Mouse (Mus musculus): ENCODE data around the gene Pth1r.

Pth1r gene

DNA sequence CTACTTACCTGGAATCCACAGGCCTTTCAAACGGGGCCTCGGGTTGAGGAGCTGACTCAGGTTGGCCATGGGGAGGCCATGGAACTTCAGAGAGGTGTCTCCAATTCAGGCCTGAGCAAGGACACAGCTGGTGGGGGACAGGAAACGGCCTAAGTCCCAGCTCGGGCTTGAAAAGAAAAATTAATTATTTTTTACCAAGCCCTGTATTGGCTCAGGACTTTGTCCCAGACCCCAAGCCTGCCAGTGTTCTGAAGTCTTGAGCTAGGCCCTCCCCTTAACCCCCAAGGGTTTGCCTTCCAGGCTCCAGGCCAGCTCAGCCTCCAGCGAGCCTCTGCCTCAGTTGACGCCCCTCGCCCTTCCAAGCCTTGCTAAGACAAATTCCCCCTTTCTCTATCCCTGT lies at the start of gene Pth1r:
TSS of gene Pth1r (minus strand) at position 185 of the 400 bp plus-strand sequence.
- DNase-seq: peak; percentile 38 to 62

DNA sequence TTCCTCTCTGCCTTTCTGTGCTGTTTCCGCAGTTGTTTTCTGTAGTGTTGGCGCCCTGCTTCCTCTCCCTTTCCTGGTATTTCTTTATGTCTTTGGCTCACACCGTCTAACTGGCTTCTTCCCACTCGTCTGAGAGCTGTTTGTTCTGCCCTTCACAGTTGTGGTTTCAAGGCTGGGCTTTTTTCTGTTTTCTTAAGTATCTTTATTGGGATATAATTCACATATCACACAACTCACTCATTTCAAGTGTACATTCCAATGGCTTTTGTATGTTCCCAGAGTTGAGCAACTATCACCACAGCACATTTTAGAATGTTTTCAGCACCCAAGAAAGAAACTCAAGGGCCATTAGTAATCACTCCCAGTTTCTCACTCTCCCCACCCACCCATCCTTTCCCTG lies 43.5 kb upstream of the Pth1r start:
- DNase-seq: no peak

GRCm38 (mm10) chr9:110788169-110788568 lies 41.2 kb upstream of the Pth1r start:
- no peak for DNase-seq

DNA sequence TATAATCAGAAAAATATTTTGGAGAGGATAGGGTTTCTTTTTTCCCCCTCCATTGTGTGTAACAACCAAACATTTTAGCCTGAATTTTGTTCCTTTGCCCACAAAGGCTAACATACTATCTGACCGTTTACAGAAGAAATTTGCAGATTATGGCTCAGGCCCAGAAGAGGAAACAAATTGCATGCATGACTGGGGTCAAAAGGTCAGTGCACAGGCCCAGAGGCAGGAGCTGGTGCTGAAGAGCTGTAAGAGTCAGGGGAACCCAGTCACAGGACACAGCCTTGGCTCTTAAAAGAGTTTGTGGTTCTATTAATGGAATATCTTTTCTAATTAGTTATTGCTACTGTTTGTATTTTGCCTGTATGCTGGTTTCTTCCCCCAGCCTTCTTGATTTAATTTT lies 36.7 kb upstream of the Pth1r start:
- DNase-seq: no peak

- DNase-seq: peak; percentile 87 to 93
Measured at GRCm38 (mm10) chr9:110781731-110782130, 34.8 kb upstream of the Pth1r start.

DNA sequence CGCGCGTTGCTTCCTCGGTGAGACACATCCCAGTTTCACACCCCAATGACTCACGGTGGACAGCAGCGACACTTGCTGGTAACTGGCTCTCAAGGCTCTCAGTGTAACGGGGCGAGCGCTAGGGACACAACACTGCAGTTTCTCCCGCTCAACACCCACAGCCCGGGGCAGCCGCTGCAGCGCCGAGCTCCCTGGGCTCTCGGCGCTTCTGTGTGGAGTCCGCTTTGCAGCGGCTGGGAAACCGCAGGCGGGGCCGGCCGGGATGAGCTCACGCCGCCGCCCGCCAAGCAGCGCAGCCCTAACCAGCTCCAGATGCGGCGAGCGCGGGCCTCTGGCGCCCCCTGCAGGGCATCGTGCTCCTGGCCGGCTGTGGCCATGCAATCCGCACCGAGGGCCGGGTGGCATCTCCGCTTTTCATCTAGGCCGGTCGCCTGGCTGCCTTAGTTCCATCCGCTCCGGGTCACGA lies 34.3 kb upstream of the Pth1r start:
- peak; percentile 98 for DNase-seq

- DNase-seq: peak; percentile 64 to 74
Measured at GRCm38 (mm10) chr9:110779242-110779913, 32.4 kb upstream of the Pth1r start.

DNA sequence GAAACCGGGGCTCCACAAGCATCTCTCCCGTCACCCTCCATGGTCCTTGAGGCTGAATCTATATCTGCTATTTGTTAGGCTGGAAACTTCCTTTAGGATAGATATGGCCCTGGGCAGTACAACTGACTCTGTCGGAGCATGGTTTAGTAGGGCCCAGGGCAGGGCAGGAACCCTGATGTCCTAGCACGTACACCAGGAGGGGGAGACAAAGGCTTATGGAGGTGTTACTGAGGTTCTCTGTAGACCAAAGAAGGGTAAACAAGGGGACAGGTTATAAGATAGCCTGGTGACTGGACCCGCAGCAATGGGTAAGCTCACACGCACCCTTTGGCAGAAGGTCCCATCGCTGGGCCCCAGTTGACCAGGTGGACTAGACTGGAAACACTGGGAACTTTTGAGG lies 31.6 kb upstream of the Pth1r start:
- no peak for DNase-seq

GRCm38 (mm10) chr9:110778100-110778499 lies 31.2 kb upstream of the Pth1r start:
- no peak for DNase-seq

GRCm38 (mm10) chr9:110775269-110776022 lies 28.5 kb upstream of the Pth1r start:
- peak in 1 of 2 experiments; percentile 37 for DNase-seq

DNA sequence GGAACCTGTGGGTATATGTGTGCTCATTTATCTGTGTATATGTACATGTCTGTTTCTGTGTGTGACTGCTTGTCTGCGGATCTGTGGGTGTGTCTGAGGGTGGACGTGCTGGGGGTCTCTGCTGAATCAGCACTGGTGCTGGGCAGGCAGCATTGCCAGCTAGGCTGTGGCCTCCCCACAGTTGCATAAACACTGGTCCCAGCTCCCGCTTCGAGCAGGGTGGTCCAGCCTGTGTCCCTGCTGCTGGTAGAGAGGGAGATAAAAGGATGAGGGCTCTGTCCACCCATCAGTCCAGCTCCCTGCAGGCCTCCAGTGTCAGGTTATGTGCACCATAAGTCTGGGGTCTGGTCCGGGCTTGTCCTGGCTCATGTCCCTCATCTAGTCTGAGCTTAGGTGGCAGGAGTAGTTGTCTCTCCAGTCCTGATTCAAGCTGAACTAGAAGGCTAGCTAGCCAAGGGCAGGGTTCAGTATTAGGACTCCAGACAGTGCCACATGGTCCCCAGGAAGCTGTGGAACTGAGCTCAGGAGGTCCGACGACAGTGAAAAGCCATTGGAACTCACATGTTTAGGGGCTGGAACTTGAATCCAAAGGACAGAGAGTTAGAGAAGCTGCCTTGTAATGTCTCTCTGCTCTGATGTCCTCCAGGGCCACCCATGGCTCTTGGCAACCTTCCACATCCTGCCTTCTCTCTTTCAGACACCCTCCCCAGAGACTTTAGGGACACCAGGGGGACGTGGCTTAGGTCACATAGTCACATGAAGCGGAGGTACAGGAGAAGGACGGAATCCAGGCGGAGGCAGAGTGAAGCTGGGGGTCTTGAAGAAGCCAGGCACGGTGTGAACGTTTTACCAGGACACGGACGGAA lies 27.7 kb upstream of the Pth1r start:
- DNase-seq: peak; percentile 57 to 59

DNA sequence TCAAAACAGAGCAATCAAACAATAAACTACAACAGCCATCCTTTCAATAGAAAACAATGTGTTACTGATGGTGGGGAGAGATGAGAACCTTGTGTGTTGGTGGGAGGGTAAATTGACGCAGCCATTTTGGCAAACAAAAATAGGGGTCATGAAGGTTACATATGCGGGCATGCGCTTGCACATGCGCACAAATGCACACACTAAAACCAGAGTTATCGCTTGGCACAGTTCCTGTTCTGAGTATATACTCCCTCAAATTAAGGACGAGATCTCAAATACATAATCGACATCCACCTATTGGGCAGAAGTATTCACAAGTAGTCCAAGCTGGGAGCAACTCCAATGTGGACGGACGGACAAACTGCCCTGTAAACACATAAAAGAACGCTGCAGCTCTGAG lies 25.4 kb upstream of the Pth1r start:
- no peak for DNase-seq

DNA sequence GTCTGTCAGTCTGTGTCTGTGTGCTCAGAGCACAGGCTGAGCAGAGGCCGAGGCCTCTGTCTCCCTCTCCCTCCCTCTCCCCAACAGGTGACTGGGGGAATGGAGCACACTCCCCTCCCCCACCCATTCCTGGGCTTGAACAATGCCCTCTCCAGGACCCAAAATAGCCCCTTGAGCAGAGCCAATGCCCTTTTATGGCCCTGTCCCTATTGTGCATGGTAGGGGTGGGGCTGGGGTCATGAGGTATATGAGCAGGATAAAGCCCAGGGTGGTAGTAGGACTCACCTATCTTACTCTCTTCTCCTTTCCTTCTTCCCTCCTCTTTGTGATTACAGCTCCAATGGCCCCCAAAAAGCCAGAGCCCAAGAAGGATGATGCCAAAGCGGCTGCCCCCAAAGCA lies 16.5 kb upstream of the Pth1r start:
- DNase-seq: no peak

GRCm38 (mm10) chr9:110762763-110763162 lies 15.8 kb upstream of the Pth1r start:
- DNase-seq: no peak

DNA sequence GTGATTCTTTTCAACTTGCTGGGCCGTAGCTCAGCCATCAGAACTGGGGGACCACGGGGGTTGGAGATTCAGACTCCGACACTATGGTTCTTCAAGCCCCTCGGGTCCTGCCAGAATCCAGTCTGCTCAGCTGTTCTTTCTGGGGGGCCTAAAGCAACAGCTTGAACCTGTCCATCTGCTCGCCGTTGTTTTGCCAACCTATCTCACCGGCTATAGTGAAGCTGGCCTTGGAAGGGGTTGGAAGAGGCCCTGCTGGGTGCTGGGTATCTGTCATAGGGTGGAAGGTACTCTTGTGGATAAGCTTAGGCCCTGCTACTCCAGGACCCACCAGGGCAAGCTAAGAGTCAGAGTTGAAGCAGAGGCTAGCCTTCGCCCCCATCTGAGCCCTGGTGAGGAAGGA lies 13.9 kb upstream of the Pth1r start:
- DNase-seq: no peak

- peak; percentile 85 to 88 for DNase-seq
Measured at GRCm38 (mm10) chr9:110759265-110759664, 12.3 kb upstream of the Pth1r start.

GRCm38 (mm10) chr9:110758605-110759004 lies 11.7 kb upstream of the Pth1r start:
- peak; percentile 80 to 83 for DNase-seq

- no peak for DNase-seq
Measured at GRCm38 (mm10) chr9:110757816-110758215, 10.9 kb upstream of the Pth1r start.

- no peak for DNase-seq
Measured at GRCm38 (mm10) chr9:110753773-110754172, 6.8 kb upstream of the Pth1r start.

DNA sequence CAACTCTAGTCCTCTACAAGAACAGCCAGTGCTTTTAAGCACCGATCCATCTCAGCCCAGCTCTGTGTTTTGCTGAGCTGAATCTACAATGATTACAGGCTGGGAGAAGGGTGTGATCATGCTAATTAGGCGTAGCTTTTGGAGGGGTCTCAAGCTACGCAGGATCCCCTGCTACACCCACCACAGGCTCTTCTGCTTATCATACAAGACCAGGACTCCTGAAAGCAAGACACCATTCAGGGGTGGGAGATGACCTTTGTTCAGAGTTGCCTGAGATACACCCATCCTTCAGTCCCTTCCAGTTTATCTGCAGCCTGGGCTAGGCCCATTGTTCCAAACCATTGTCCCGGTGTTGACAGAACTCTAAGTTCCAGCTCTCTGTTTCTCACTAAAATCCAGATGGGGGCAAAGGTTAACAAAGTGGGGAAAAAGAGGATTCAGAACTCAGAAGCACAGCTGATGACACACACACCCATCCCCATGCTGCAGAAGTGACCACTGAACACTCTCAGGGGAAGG lies 6.0 kb upstream of the Pth1r start:
- DNase-seq: no peak

GRCm38 (mm10) chr9:110751412-110751811 lies 4.5 kb upstream of the Pth1r start:
- no peak for DNase-seq

- DNase-seq: peak; percentile 38 to 59
Measured at GRCm38 (mm10) chr9:110750404-110751187, 3.7 kb upstream of the Pth1r start.
